Mouse (Mus musculus): ENCODE measurements around the gene 4930432K21Rik.

The 4930432K21Rik gene

DNA sequence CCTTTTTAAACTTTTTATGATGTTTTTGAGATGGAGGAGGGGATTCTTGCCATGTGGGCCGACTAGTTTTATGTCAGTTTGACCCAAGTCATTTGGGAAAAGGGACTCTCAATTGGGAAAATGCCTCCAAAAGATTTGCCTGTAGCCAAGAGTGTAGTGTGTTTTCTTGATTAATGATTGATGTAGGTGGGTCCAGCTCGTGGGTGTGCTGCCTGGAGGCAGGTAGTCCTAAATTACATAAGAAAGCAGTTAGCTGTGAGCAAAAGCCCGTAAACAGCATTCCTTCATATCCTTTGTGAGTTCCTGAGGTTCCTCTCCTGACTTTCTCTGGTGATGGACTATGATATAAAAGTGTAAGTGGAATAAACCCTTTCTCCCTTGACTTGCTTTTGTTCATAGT lies 1.4 kb downstream of the 4930432K21Rik start:
- peak; percentile 56 for DNase-seq

DNA sequence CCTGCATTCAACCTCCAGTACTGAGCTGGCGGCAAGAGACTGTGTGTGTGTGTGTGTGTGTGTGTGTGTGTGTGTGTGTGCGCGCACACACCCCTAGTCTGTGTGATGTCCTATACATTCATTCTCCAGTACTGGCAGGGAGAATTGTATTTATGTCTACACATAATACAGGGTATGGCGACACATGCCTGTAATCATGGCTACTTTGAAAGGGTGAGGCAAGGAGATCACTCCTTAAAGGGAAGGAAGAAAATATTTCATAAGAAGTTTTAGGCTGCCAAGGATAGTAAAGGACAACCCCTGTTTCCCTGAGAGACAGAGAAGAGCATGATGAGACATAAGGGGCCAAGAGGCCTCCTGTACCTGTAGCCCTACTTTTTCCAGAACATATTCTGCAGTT lies 9.8 kb downstream of the 4930432K21Rik start:
- no peak for DNase-seq

DNA sequence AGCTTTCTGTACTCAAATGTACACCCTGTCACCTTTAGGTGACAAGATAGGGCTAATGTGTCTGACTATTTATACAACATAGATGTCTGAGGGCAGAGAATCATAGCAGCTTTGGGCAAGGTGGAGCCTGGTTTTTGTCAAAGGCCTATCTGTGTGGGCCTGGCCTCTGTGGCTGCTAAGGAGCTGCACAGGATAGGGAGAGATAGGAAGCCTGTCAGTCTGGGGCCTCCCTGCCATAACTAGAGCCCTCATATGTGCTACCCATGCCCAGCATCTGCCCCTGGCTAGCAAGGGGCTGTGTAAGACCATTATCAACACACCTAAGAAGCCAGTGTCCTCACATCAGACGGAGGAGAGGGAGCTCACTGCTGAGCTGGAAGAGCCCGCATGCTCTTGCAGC lies 19.9 kb downstream of the 4930432K21Rik start:
- DNase-seq, result no peak

DNA sequence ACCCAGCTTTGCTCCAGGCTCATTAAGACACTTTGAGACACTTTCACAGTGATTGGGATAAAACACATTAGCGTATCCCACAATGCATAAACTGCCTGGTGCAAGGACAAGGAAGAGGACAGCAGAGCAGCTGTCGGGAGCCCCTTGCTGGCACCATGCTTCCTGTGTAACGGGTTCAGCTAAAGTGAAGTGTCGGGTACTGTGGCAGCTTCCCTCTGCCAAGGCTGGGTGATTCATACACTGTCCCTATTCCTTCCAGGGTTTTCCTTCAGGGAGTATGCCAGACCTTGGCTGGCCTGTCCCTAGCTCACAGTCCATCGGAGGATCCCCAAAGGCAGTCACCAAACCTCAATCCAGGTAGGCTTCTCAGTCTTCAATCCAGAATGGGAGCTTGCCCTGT lies 22.3 kb downstream of the 4930432K21Rik start:
- DNase-seq, result no peak

DNA sequence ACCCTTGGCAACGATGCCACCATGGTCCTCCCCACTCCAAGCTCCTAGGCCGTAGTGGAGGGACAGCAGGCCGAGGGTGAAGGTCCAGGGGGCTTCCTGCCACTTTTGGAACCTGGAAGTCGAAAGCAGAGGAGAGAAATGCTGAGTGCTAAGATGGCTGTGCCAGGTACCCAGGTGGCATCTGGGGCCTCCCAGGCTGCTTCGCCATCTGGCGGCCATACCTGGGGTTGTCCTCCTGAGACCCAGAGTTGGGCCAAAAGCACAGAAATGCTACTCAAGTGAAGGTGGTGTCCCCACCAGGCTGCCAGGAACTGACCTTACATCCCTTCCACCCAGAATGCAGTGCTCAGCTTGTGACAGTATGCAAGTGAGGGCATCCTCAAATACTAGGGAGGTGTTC lies 26.0 kb downstream of the 4930432K21Rik start:
- DNase-seq, result peak; percentile 36

DNA sequence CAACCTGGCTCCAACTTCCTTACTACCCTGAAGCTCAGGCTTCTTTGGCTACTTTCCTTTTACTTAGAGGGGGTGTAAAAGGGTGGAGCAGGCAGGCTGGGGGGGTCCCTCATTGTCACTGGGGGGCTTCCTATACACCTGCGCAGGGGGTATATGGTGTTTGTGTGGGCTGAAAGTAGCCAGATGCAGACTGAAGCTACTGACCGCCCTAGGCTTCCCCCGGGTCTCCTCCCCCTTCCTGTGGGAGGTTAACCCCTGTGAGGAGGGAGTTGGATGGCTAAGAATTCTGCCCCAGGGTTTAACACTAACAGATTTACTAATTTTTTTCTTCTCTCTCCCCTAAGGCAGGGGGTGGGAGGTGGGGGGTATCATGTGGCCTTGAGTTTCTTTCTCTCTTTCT lies 28.7 kb downstream of the 4930432K21Rik start:
- DNase-seq, result no peak

DNA sequence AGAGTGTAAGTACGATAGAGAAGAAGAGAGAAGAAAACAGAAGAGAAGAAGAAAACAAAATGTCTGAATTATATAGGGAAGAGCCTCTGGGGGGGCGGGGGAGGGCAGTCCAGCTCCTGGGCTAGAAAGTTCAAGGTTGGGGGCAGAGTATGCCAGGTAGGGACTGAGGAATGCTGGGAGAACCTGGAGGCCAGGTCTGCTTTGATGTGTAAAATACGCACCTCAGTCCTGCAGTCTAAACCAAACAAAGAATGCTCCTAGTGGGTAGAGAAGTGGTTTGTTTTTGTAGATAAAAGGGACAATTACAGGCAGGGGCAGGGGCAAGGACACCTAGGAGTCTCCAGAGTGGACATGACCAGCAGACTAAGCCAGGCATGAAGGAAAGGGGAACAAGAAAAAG lies 29.6 kb downstream of the 4930432K21Rik start:
- no peak for DNase-seq

DNA sequence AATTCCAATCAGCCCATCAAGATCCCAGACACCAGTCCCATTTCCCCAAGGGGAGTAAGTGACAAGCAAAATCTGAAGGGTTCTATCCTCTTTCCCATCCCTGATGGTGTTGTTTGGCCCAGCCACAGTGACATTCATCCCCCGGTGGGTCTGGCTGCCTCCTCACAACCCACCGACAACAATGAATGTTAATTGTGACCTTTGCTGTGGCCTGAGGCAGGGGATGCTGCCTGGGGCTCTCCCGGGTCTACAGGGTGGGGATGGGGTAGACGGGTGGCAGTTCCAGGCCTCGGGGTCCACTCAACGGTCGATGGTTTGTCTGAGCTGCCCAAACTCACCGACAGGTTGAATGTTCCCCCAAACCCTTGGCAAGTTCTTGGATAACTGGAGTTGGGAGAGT lies 30.8 kb downstream of the 4930432K21Rik start:
- DNase-seq, result no peak

DNA sequence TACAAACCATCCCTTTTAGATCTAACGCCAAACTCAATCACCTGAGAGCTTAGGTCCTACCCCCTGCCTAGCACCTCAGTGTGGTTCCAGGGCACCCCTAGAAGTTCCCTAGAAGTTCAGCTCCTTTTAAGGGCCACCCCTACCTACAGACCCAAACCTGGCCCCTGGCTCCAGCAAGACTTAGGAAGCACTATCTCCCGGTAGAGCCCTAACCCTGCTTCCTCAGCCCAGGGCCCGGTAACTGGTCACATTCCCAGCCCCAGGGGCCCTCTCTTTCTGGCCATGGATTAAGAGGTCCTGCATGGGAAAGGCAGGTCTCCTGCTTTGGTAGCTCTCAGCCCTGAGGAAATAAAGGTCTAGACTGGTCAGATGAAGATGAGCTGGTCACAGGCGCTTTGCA lies 32.1 kb downstream of the 4930432K21Rik start:
- no peak for DNase-seq

DNA sequence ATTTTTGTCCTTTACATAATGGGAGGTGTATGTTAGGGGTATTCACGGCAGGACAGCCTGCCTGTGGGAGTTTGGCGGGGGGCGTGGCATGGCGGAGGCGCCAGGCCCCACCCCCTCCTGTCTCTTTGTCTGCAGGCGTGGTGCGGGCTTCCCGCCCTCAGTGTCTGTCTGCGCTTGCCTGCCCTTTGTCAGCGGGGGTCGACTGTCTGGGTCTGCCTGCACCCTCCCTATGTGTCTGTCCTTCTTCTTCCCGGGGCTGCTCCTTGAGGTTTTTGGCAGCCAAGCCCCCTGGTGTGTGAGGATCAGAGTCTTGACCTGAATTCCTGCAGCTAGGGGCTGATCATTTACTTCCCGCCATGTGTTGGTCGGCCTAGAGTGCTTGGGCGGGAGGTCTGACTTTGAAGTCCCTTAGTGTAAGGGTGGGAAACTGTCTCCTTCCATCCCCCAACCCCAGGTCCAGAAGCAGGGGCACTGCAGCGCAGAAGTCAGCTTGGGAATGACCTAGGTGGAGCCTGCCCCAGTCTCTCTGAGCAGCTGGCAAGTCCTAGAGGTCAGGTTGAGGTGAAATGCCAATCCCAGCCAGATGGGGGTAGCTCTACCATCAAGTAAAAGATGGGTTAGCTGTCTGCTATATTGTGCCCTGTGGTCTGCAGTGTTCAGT lies 32.8 kb downstream of the 4930432K21Rik start:
- DNase-seq, result no peak

DNA sequence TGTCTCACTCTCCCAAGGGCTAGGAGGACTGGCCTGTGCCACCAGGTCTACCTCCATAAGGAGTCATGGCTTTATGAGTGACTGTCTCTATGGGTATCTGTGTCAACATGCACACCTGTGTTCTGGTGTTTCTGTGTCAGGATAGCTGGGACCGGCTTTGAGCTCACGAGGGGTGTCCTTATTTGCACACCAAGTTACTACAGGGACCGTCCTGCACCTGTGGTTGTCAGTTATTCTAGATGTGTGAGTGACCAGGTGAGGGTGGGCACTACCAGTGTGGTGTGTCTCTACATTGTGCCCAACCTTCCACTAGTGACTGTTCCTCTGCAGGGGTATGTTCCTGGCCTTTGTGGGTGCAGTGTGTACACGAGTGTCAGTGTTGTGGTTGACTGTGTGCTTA lies 35.0 kb downstream of the 4930432K21Rik start:
- DNase-seq, result no peak

DNA sequence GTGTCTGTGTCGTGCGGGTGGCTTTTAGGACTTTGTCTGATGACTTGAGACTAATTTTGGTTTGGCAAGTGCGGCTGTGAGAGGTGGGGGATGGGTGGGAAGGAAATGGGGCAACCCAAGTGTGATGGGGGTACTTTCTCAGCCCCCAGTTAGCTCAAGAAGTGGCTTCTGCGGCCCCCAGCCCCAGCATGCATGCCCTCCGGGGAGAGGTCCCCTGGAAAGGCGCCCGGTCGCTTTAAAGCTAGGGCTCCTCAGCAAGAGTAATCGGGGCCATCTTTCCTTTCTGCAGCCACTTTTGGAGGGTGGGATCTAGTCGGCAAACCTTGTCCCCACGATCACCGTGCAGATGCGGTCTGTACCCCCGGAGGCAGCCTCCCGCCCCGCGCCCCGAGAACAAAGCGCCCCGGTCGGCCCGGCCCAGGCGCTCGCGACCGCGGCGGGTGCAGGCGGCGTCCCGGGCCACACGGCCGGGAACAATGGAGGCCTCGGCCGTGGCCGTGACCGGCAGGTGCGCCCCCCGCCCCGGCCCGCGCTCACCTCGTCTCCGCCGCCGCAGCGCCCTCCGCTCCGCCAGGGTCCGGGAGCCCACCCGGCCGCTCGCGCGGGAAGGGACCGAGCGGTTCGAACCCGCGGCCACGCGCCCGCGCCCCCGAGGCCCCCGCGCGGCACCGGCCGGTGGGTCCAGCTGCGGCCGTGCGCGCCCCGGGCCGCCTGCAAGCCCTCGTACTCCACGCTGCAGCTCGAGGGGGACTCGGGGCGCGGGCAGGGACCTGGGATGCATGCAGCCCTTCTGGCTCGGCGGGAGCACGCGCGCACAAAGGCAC lies 35.6 kb downstream of the 4930432K21Rik start:
- DNase-seq, result no peak

DNA sequence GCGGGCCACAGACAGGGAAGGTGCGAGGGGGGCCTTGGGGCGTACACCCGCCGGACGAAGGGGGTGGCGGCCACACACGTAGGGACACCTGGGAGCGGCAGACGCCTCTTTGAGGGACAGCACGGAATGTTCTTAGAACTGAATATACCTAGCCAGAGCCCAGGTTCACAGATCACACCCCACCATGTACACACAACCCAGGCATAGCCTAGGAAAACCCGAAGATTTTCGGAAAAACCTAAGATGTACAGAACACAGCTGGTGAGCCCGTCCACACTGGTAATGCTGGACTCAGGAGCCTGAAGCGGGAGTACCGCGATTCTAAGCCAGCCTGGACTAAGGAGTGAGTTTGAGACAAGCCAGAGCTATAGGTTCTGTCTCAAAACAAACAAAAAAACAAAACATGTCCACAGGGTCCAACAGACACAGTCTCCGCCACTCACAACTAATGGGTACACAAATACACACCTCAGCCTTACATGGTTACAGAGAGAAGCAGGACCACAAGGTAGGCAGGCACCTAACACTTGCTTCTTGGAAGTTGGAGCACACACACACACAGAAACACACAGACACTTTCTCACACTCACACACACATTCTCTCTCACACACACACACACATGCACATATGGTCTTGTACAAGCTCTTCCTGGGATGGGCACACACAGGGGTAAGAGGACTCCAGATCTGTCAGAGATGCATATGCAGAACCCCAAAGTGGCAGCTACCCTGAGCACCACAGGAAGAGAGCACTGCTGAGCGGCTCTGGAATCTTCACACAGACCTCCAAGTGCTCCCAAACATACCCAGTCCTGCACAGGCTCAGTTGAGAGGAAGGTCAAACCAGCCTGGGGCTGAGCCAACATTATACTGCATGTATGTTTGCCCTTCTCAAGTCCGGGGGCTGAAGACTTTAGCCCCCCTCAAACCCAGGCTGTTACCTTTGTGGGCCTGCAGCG lies 36.5 kb downstream of the 4930432K21Rik start:
- DNase-seq, result no peak

DNA sequence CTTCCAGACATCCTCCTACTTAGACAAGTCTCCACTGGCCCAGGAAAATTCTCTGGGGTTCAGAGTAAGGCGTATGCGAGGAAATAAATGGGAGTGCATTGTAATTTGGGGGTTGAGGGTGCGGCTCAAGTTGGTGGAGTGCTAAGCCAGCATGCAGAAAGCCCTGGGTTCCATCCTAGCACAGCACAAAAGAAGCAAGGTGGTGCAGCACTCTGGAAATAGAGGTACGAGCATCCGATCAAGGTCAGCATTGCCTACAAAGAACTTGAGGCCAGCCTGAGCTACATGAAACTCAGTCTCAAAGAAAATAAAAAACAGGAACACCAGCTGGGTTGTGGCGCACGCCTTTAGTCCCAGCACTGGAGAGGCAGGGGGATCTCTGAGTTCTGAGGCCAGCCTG lies 37.3 kb downstream of the 4930432K21Rik start, which contains the start of gene Nanos3:
TSS of gene Nanos3 (minus strand) at position 101 of the 400 bp plus-strand sequence.
- DNase-seq, result no peak

DNA sequence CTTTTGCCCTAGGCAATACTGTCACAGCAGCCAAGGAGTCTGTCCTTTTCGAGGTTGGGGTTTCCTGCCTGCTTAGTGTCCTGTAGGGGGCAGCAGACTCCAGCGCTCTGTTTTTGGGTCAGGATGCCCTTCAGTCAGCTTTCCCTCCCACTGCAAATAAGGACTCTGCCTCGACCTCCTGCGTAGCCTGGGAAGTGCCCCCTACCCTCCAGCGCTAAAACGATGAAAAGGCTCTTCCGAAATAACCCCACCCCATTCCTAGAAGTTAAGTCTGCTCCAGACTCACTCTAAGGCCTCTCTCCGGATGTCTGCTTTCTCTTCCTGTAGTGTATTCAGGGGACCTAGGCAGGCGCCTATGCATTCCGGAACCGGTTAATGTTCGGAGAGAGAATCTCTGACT lies 38.7 kb downstream of the 4930432K21Rik start:
- peak; percentile 84 for DNase-seq

DNA sequence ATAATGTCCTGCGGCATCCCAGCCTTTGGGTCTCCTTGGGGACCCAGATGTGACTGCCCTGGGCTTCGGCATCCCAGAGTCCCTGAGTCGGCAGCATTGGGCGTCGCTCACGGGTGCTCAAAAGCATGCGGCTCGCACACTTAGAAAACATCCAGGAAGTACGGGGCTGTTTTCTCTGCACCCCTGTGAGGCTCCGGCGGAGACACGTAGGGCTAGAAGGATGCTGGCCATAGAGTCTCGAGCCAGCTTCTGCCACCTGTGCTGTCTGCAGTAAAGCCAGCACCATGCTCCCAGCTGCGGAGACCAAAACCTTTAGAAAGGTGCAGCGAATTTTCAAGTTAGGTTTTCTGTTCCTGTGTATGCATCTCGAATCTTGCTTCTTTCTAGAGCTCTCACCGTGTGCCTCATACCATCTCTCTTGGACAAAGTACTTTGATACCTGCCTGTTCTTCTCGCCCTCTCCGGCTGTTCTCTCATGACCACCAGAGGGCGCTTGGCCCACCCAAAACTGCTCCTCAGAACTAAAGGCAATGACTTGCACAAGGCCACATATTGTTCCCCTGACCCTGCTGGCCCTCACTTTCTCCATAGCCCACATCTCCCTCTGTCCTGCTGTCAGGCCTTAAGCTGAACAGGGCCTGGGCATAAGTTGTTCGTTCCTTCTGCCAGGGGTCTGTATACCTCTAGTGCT lies 39.4 kb downstream of the 4930432K21Rik start:
- DNase-seq, result peak; percentile 67

DNA sequence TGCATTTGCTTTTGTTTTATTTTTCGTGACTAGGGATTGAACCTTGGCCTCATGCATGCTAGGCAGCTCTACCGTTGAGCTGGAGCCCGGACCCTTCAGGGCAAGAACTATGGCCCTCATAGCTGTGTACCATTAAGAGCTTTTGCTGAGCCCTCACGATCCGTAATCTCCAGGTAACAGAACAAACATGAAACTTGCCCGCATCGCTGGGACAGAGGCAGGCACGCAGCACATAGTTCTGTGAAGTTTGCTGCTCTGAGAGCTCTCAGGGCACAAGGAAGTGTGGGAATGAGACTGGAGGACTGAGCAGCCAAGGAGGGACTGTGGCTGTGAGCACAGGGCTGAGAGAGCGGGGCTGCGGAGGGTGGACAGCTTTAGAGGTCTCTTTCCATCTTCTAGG lies 40.8 kb downstream of the 4930432K21Rik start:
- DNase-seq, result no peak

DNA sequence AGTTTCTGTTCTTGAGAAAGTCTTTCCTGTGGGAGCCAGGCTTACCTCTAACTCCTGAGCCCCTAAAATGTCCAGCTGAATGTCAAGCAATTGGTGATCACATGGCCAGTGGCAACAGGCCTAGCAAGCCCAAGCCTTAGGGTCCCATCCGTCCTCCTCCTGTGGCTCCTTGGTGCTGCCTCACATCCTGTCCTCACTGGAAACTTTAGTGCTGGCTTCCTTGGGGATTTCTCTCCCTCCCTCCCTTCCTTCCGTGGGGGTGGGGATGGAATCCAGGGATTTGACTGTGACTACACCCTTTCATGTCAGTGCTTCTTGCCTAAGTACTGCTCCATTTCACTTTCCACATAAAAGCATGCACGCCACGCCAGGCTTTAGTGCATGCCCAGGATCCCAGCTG lies 41.8 kb downstream of the 4930432K21Rik start:
- DNase-seq, result peak; percentile 82

DNA sequence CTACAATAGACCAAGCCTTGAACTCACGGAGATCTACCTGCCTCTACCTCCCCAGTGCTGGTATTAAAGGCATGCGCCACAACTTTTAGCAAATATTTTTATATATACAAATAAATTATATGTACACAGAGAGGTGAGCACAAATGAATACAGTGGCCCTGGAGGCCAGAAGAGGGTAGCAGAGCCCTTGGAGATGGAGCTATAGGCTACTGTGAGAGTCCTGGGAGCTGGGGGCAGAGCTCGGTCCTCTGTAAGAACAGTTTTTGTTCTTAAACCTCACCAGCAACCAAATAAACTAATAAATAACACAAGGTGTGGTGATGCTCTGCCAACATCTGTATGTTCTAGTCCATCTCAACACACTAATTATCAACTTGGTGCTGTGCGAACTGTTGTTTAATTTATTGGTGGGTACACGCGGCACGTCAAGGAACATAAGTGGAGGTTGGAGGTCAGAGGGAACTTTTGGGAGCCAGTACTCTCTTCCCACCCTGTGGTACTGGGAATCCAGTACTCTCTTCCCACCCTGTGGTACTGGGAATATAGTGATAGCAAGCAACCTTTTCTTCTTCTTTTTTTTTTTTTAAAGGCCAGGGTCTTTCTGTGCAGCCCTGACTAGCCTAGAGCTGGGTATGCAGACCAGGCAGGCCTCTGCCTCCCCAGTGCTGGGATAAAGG lies 42.5 kb downstream of the 4930432K21Rik start:
- DNase-seq, result no peak

DNA sequence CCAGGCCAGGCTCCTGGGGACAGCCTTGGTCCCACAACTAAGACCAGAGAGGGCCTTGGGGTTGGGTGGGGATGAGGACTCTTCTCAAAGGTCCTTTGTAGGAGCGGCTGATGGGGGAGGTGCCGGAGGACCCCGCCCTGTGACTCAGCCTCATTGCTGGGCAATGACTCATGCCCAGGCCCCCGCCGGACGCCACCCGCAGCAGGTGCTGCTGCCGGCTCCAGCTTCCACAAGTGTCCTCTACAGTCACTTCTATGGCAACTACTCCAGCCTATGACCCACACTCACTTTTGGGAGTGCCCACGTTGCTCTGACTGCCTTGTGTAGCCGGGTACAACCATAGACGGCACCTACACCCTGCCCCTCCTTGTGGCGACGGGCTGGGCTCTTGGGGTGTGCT lies 44.2 kb downstream of the 4930432K21Rik start:
- DNase-seq, result peak; percentile 56

DNA sequence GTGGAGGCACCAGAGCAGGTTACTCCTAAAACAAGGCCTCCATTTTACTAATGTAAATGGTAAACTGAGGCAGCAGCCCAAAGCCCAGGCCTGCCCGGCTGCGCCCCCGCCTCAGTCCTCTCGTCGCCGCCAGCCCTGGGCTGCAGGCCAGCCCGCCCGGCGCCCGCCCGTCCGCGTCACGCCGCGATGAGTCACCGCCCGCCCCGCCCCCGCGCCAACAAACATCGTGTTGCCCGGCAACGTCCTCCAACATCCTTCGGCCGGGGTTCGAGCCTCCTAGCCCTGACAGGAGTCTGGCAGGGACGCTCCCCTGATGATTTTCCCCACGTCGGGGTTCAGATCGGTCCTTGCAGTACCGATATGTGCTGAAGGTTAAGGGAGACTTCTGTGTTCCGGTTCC lies 44.7 kb downstream of the 4930432K21Rik start:
- DNase-seq, result no peak

DNA sequence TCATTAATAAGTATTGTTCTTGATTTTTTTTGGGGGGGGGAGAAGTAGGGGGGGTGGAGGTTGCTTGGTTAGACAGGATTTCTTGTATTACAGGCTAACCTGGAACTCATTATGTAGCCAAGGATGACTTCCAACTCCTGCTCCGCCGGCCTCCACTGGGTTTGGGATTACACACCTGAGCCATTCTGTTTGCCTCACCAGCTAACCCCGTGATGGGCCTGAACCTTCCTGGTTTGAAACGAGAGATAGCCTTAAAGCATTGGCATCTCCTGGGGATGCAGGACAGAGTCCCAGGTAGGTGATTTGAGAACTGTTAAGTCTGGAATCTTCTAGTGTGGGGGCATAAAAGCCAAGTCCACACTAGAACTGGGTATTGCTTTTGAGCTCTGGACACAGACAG lies 45.3 kb downstream of the 4930432K21Rik start:
- DNase-seq, result no peak

Measured in kidney, adult 9 months (tissue).